Mouse (Mus musculus) myocyte (in vitro differentiated cells): ENCODE results near the gene Zfp931.

Experiments
- CEBPB ChIP-seq: IDR thresholded peaks from 2 replicates; pipeline ENCODE4 v1.6.1; 2011; ENCODE audit warnings: mild to moderate bottlenecking, moderate library complexity; ENCODE audit not compliant: poor library complexity, insufficient read depth, severe bottlenecking
- E2F4 ChIP-seq: IDR thresholded peaks from one replicate; pipeline ENCODE4 v1.6.1; 2011; ENCODE audit warnings: mild to moderate bottlenecking, control low read depth, moderate library complexity; ENCODE audit not compliant: insufficient read depth
- MAX ChIP-seq: IDR thresholded peaks from one replicate; pipeline ENCODE4 v1.6.1; 2011; ENCODE audit warnings: low read depth, mild to moderate bottlenecking, control low read depth
- MYOD1 ChIP-seq, 3 experiments: IDR thresholded peaks; one replicate each; pipeline ENCODE4 v1.6.1; 2011; ENCODE audit warnings: control low read depth in 2 of 3, low read depth in 2 of 3, mild to moderate bottlenecking in 2 of 3, moderate library complexity in 1 of 3; ENCODE audit not compliant: insufficient read length in 2 of 3, control insufficient read depth in 1 of 3
- MYOG ChIP-seq, 3 experiments: IDR thresholded peaks; one replicate each; pipeline ENCODE4 v1.6.1; 2011; ENCODE audit warnings: control low read depth in 2 of 3, low read depth in 2 of 3, mild to moderate bottlenecking in 2 of 3; ENCODE audit not compliant: insufficient read length in 2 of 3, control insufficient read depth in 1 of 3, insufficient read depth in 1 of 3
- POLR2A ChIP-seq: IDR thresholded peaks from one replicate; pipeline ENCODE4 v1.6.1; 2011; ENCODE audit warnings: low read depth, mild to moderate bottlenecking, control low read depth, moderate library complexity; ENCODE audit not compliant: insufficient read length
- TCF12 ChIP-seq: IDR thresholded peaks from one replicate; pipeline ENCODE4 v1.6.1; 2011; ENCODE audit warnings: mild to moderate bottlenecking, control low read depth; ENCODE audit not compliant: poor library complexity, insufficient read depth, severe bottlenecking
- TCF3 ChIP-seq: IDR thresholded peaks from one replicate; pipeline ENCODE4 v1.6.1; 2011; ENCODE audit warnings: low read depth, control low read depth; ENCODE audit not compliant: insufficient read length

GRCm38 (mm10) chr2:178120651-178121374, 42.5 kb upstream of the Zfp931 start:
- TF ChIP-seq E2F4 (no peak), TCF12 (no peak), POLR2A (no peak), MYOD1 (IDR thresholded peaks at IDR 0.05; ENCODE audit: control insufficient read depth in 1 of 3, insufficient read length in 2 of 3, low read depth in 2 of 3) (no peak), CEBPB (no peak), TCF3 (no peak), MAX (no peak), MYOG (IDR thresholded peaks at IDR 0.05; ENCODE audit: control insufficient read depth in 1 of 3, insufficient read depth in 1 of 3, insufficient read length in 2 of 3, low read depth in 2 of 3) (no peak)
